Mouse (Mus musculus): Measurements from ENCODE around the gene Arvcf. TPM values are rescaled to one million over a fixed set of nuclear protein-coding genes. Genes with fewer than 3 reads are reported as not detected.

Gene Arvcf
- total and polyA plus RNA-seq, 3 experiments, result 9.1 to 14.5 TPM; not detected in 1

- peak; percentile 86 for TF ChIP-seq USF1 (IDR thresholded peaks at IDR 0.05; ENCODE audit: low read depth, low read length)
- no peak for TF ChIP-seq JUND (IDR thresholded peaks at IDR 0.05; ENCODE audit: low read depth, low read length)
- TF ChIP-seq NELFE (IDR thresholded peaks at IDR 0.05; ENCODE audit: low read depth, low read length), result peak; percentile 34
- TF ChIP-seq MYB (IDR thresholded peaks at IDR 0.05; ENCODE audit: low read depth, low read length), result no peak
- TF ChIP-seq TCF12 (IDR thresholded peaks at IDR 0.05; ENCODE audit: low read depth, low read length), result no peak
- TF ChIP-seq BHLHE40 (IDR thresholded peaks at IDR 0.05; ENCODE audit: borderline replicate concordance, low read depth, low read length), result peak; percentile 44; the same call in 1 of the 2 replicates
- no peak for TF ChIP-seq MAZ (IDR thresholded peaks at IDR 0.05; ENCODE audit: low read depth, low read length)
- TF ChIP-seq MEF2A (IDR thresholded peaks at IDR 0.05; ENCODE audit: extremely low read depth, insufficient replicate concordance, low read depth, low read length, poor library complexity, severe bottlenecking), result no peak
- no peak for TF ChIP-seq GABPA (IDR thresholded peaks at IDR 0.05; ENCODE audit: low read depth, low read length)
- TF ChIP-seq CHD1 (IDR thresholded peaks at IDR 0.05; ENCODE audit: low read depth, low read length), result peak; percentile 67; the same call in 1 of the 2 replicates
- no peak for TF ChIP-seq ETS1 (IDR thresholded peaks at IDR 0.05; ENCODE audit: low read depth, low read length)
- TF ChIP-seq E2F4 (IDR thresholded peaks at IDR 0.05; ENCODE audit: borderline replicate concordance, low read depth, low read length), result no peak
- no peak for TF ChIP-seq KAT2A (conservative IDR thresholded peaks at IDR 0.05; ENCODE audit: low read depth, low read length)
- TF ChIP-seq UBTF (IDR thresholded peaks at IDR 0.05; ENCODE audit: borderline replicate concordance, insufficient read depth, low read depth, low read length), result no peak
Measured at GRCm38 (mm10) chr16:18342650-18343570, 5.1 kb upstream of the Arvcf start (continued).

GRCm38 (mm10) chr16:18343778-18344177, 4.2 kb upstream of the Arvcf start:
- Histone ChIP-seq H3K79me2 (ENCODE audit: control insufficient read depth, insufficient read depth, low read length, poor library complexity) (peaks cover 17% of the 10 kb centered on the region), H3K27me3 (ENCODE audit: control insufficient read depth in 1 of 2, insufficient read depth in 2 of 2, low read length in 2 of 2) (no peaks in the 10 kb centered on the region), H3K27ac (ENCODE audit: control insufficient read depth, low read depth, low read length) (peak overlapping the region; percentile 88), H3K4me3 (ENCODE audit: control insufficient read depth in 1 of 2, insufficient read depth in 1 of 2, low read depth in 2 of 2, low read length in 2 of 2) (peak overlapping the region; percentile 80 to 92), H3K4me1 (ENCODE audit: control insufficient read depth in 1 of 2, insufficient read depth in 2 of 2, low read length in 2 of 2) (peaks cover 9 to 15% of the 10 kb centered on the region in 2 experiments), H3K9ac (ENCODE audit: control insufficient read depth, low read depth, low read length, poor library complexity, severe bottlenecking) (peak overlapping the region; percentile 86), H3K9me3 (replicated peaks; ENCODE audit: insufficient read depth, low read length) (no peaks in the 10 kb centered on the region), H3K36me3 (ENCODE audit: control insufficient read depth in 1 of 2, insufficient read depth in 2 of 2, low read length in 2 of 2) (peaks cover 0 to 23% of the 10 kb centered on the region in 2 experiments; a peak in 2 of 4 replicates)
- peak; percentile 97 for DNase-seq (ENCODE audit: low read depth, low spot score)
- TF ChIP-seq BHLHE40 (IDR thresholded peaks at IDR 0.05; ENCODE audit: borderline replicate concordance, low read depth, low read length), result no peak
- TF ChIP-seq MXI1 (IDR thresholded peaks at IDR 0.05; ENCODE audit: low read depth, low read length), result peak; percentile 85
- TF ChIP-seq CHD1 (IDR thresholded peaks at IDR 0.05; ENCODE audit: low read depth, low read length), result no peak
- no peak for TF ChIP-seq MYB (IDR thresholded peaks at IDR 0.05; ENCODE audit: low read depth, low read length)
- TF ChIP-seq CTCF (IDR thresholded peaks at IDR 0.05 in 2 of 3, conservative IDR thresholded peaks at IDR 0.05 in 1 of 3; ENCODE audit: control insufficient read depth in 1 of 3, insufficient read depth in 1 of 3, low read depth in 2 of 3, low read length in 3 of 3, poor library complexity in 1 of 3, severe bottlenecking in 1 of 3), result no peak
- no peak for TF ChIP-seq GABPA (IDR thresholded peaks at IDR 0.05; ENCODE audit: low read depth, low read length)
- TF ChIP-seq NRF1 (IDR thresholded peaks at IDR 0.05; ENCODE audit: insufficient read depth, low read depth, low read length, poor library complexity, severe bottlenecking), result peak; percentile 22; the same call in 1 of the 2 replicates
- no peak for TF ChIP-seq ZKSCAN1 (IDR thresholded peaks at IDR 0.05; ENCODE audit: low read depth, low read length)
- TF ChIP-seq ZC3H11A (IDR thresholded peaks at IDR 0.05; ENCODE audit: low read depth, low read length), result no peak
- TF ChIP-seq SMC3 (IDR thresholded peaks at IDR 0.05; ENCODE audit: low read depth, low read length), result no peak
- TF ChIP-seq MAX (IDR thresholded peaks at IDR 0.05; ENCODE audit: low read length), result no peak
- TF ChIP-seq RCOR1 (IDR thresholded peaks at IDR 0.05; ENCODE audit: low read depth, low read length), result 0 out of 2 replicates have a peak, but pooled peaks have one; percentile 8
- TF ChIP-seq ETS1 (IDR thresholded peaks at IDR 0.05; ENCODE audit: low read depth, low read length), result no peak
- TF ChIP-seq NELFE (IDR thresholded peaks at IDR 0.05; ENCODE audit: low read depth, low read length), result peak; percentile 95
- TF ChIP-seq ZNF384 (IDR thresholded peaks at IDR 0.05; ENCODE audit: low read depth, low read length), result no peak
- TF ChIP-seq CHD2 (IDR thresholded peaks at IDR 0.05; ENCODE audit: low read length), result peak; percentile 23; the same call in 1 of the 2 replicates
- peak; percentile 66 for TF ChIP-seq TCF12 (IDR thresholded peaks at IDR 0.05; ENCODE audit: low read depth, low read length)
- TF ChIP-seq JUND (IDR thresholded peaks at IDR 0.05; ENCODE audit: low read depth, low read length), result no peak
- peak; percentile 72; the same call in 1 of the 2 replicates for TF ChIP-seq MAZ (IDR thresholded peaks at IDR 0.05; ENCODE audit: low read depth, low read length)
- no peak; the same call in 1 of the 2 replicates for TF ChIP-seq MEF2A (IDR thresholded peaks at IDR 0.05; ENCODE audit: extremely low read depth, insufficient replicate concordance, low read depth, low read length, poor library complexity, severe bottlenecking)
- TF ChIP-seq POLR2A (IDR thresholded peaks at IDR 0.05; ENCODE audit: control insufficient read depth in 1 of 2, insufficient read depth in 1 of 2, low read depth in 1 of 2, low read length in 2 of 2, poor library complexity in 1 of 2), result peak; percentile 71 to 88
- peak; percentile 87 for TF ChIP-seq TBP (IDR thresholded peaks at IDR 0.05; ENCODE audit: low read depth, low read length)
- no peak for TF ChIP-seq TAL1 (IDR thresholded peaks at IDR 0.05; ENCODE audit: low read length)
- no peak; the same call in 1 of the 2 replicates for TF ChIP-seq GATA1 (IDR thresholded peaks at IDR 0.05; ENCODE audit: low read depth, low read length)
- no peak for TF ChIP-seq RAD21 (IDR thresholded peaks at IDR 0.05; ENCODE audit: low read depth, low read length)
- TF ChIP-seq E2F4 (IDR thresholded peaks at IDR 0.05; ENCODE audit: borderline replicate concordance, low read depth, low read length), result no peak
- TF ChIP-seq USF1 (IDR thresholded peaks at IDR 0.05; ENCODE audit: low read depth, low read length), result no peak
- TF ChIP-seq MYC (IDR thresholded peaks at IDR 0.05; ENCODE audit: low read depth, low read length), result no peak

Measured in MEL (cell line).